ENCODE assay signal across 8 mouse cellular contexts in the genomic region with DNA sequence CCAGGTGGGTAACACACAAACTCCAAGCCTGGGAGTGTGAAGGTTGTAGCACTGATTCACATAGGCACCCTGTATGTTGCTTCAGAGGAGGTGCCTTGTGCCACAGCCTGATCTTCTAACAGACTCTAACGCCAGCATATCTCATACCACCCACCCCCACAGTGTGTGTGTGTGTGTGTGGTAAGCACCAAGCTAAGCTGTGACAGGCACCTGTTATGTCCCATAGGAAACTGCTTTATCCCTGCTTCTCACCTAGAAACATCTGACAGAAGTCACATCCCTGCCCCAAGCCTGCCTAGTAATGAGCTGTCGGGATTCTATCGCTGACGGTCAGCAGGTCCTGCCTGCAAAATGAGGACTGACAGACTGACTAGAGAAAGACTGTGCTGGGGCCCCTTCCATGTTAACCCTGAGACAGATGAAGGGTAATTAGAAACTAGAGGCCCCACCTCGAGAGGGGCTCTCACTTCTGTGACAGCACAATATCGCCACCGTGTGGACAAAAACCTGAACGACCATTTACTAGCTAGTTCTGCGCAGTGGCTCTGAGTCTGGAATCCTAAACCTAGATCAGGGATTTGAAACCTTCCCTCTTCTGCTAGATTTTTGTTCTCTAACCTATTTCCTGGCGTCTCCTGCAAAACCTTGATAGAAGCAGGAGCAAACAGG. TPM values are rescaled to one million over a fixed set of nuclear protein-coding genes. Genes with fewer than 3 reads are reported as not detected.
DNase-seq lines count a peak whose midpoint lies in the region; ATAC-seq lines count a peak whose summit lies in the region.

No protein-coding gene starts in this region.

- H3K4me2 ChIP-seq in midbrain, embryonic 11.5 days = no peak overlapping the region

- H3K4me3 ChIP-seq in midbrain, embryonic 11.5 days (ENCODE audit: low read depth, low read length) = no peak overlapping the region

- H3K4me1 ChIP-seq in midbrain, embryonic 11.5 days (ENCODE audit: control insufficient read depth, insufficient read depth, low read length) = 0 out of 2 replicates have a peak, but pooled peaks cover 3% of the 10 kb centered on the region

- 17% methylated on average over 10 of the region's 10 CpGs for WGBS in midbrain, embryonic 11.5 days

- H3K9ac ChIP-seq in midbrain, embryonic 11.5 days (ENCODE audit: low read length) = no peak overlapping the region

- no peaks in the 10 kb centered on the region for H3K36me3 ChIP-seq in midbrain, embryonic 11.5 days (ENCODE audit: control insufficient read depth, insufficient read depth, low read length)

- peak; percentile 67 to 70 for DNase-seq in cerebellum, adult 18-20 months
- DNase-seq in cerebellum, adult 8-10 months = peak; percentile 52
- DNase-seq in frontal cortex, adult 2 months (ENCODE audit: extremely low spot score in 1 of 2, low spot score in 1 of 2) = peak; percentile 28 to 87
- peak; percentile 68 for DNase-seq in hindlimb bud, embryonic 11.5 days (ENCODE audit: extremely low spot score, low read depth, low spot score)
- DNase-seq in left cerebral cortex, adult 11 months (ENCODE audit: low spot score) = peak; percentile 24
- DNase-seq in midbrain, embryonic 11.5 days (ENCODE audit: low spot score, missing footprints) = peak; percentile 97
- peak; percentile 63 to 83 for DNase-seq in spleen, postnatal 4 days (ENCODE audit: low spot score in 2 of 2)

- no peaks in the 10 kb centered on the region for H3K9me3 ChIP-seq in midbrain, embryonic 11.5 days (ENCODE audit: control insufficient read depth, low read length)

- ATAC-seq in cerebellum, adult (ENCODE audit: insufficient number of reproducible peaks, low FRiP score, low TSS enrichment) = no peak
- peak; percentile 45 for ATAC-seq in midbrain, embryonic 11.5 days (ENCODE audit: low FRiP score)

- H3K27ac ChIP-seq in midbrain, embryonic 11.5 days (ENCODE audit: low read depth, low read length) = no peak overlapping the region

- no peaks in the 10 kb centered on the region for H3K27me3 ChIP-seq in midbrain, embryonic 11.5 days (ENCODE audit: control insufficient read depth, insufficient read depth, low read length)

RNA-seq across cellular contexts. Expression of a gene that starts 45.4 kb away (rescaled TPM):
- polyA plus RNA-seq in frontal cortex, adult 2 months (2012; rRNA removed) = 0.56 and 0.76 TPM in 2 replicates
- polyA plus RNA-seq in midbrain, embryonic 11.5 days (2014; fragmentation: Nextera tagmentation; extraction: Ambion mirVana) = 0.54 and 0.60 TPM in 2 replicates

RNA-seq across cellular contexts. Expression of a gene that starts 55.8 kb away (rescaled TPM):
- 8.4 and 9.5 TPM in 2 replicates for polyA plus RNA-seq in frontal cortex, adult 2 months (2012; rRNA removed)
- polyA plus RNA-seq in midbrain, embryonic 11.5 days (2014; fragmentation: Nextera tagmentation; extraction: Ambion mirVana) = 4.5 and 5.7 TPM in 2 replicates

Comparison
In these comparisons a context has a peak if more than half of its experiments do, and no peak if none do; other contexts are left out.
1. DNase-seq: peak in every context shown above with its lines; median percentile 97 in midbrain, embryonic 11.5 days; 73 in spleen, postnatal 4 days; 68 in cerebellum, adult 18-20 months; 68 in hindlimb bud, embryonic 11.5 days; 58 in frontal cortex, adult 2 months; 52 in cerebellum, adult 8-10 months; 24 in left cerebral cortex, adult 11 months.